Mouse (Mus musculus): ENCODE results near the gene E130218I03Rik. TPM values are rescaled to one million over a fixed set of nuclear protein-coding genes. Genes with fewer than 3 reads are reported as not detected.

Gene E130218I03Rik
- polyA plus RNA-seq, 1 experiment, result not detected

- no peak overlapping the region for H3K4me3 ChIP-seq (ENCODE audit: insufficient read depth, low read depth, low read length)
- H3K4me1 ChIP-seq (ENCODE audit: control insufficient read depth, insufficient read depth, insufficient read length, low read length), result peaks cover 2% of the 10 kb centered on the region; the same call in 1 of the 2 replicates
- no peak overlapping the region for H3K27ac ChIP-seq (replicated peaks; ENCODE audit: low read depth, low read length)
Measured at GRCm38 (mm10) chr4:134292067-134292466, 48.6 kb downstream of the E130218I03Rik start.

GRCm38 (mm10) chr4:134293061-134293691 lies 49.7 kb downstream of the E130218I03Rik start:
- H3K4me1 ChIP-seq (ENCODE audit: control insufficient read depth, insufficient read depth, insufficient read length, low read length), result peaks cover 2% of the 10 kb centered on the region; the same call in 1 of the 2 replicates
- H3K4me3 ChIP-seq (ENCODE audit: insufficient read depth, low read depth, low read length), result no peak overlapping the region
- no peak overlapping the region for H3K27ac ChIP-seq (replicated peaks; ENCODE audit: low read depth, low read length)

GRCm38 (mm10) chr4:134293692-134294163 lies 50.3 kb downstream of the E130218I03Rik start:
- no peak overlapping the region for H3K4me3 ChIP-seq (ENCODE audit: insufficient read depth, low read depth, low read length)
- no peak overlapping the region for H3K27ac ChIP-seq (replicated peaks; ENCODE audit: low read depth, low read length)
- no peaks in the 10 kb centered on the region for H3K4me1 ChIP-seq (ENCODE audit: control insufficient read depth, insufficient read depth, insufficient read length, low read length)

Other genes with a start within 250 kb of the E130218I03Rik start
- gene Dhdds, start 242.7 kb upstream of the E130218I03Rik start, polyA plus RNA-seq (2012; ENCODE audit: insufficient read depth, insufficient read length, missing spikeins), result 17.2 and 19.6 TPM in 2 replicates
- gene Lin28a, start 224.8 kb upstream of the E130218I03Rik start, polyA plus RNA-seq (2012; ENCODE audit: insufficient read depth, insufficient read length, missing spikeins), result not detected in 2 replicates
- gene Zfp683, start 189.8 kb upstream of the E130218I03Rik start, polyA plus RNA-seq (2012; ENCODE audit: insufficient read depth, insufficient read length, missing spikeins), result not detected in 2 replicates
- gene Crybg2, start 182.8 kb upstream of the E130218I03Rik start, polyA plus RNA-seq (2012; ENCODE audit: insufficient read depth, insufficient read length, missing spikeins), result not detected in 2 replicates
- 14.0 and 16.8 TPM in 2 replicates for gene Cd52, start 148.6 kb upstream of the E130218I03Rik start, polyA plus RNA-seq (2012; ENCODE audit: insufficient read depth, insufficient read length, missing spikeins)
- 2.1 TPM in 1 of 2 replicates, not detected in the other for gene Ubxn11, start 141.1 kb upstream of the E130218I03Rik start, polyA plus RNA-seq (2012; ENCODE audit: insufficient read depth, insufficient read length, missing spikeins)
- 39.0 and 44.7 TPM in 2 replicates for gene Sh3bgrl3, start 114.9 kb upstream of the E130218I03Rik start, polyA plus RNA-seq (2012; ENCODE audit: insufficient read depth, insufficient read length, missing spikeins)
- 4.9 and 10.0 TPM in 2 replicates for gene Cep85, start 56.5 kb upstream of the E130218I03Rik start, polyA plus RNA-seq (2012; ENCODE audit: insufficient read depth, insufficient read length, missing spikeins)
- not detected in 2 replicates for gene Gm7534, start 40.7 kb upstream of the E130218I03Rik start, polyA plus RNA-seq (2012; ENCODE audit: insufficient read depth, insufficient read length, missing spikeins)
- not detected in 2 replicates for gene Catsper4, start 16.3 kb upstream of the E130218I03Rik start, polyA plus RNA-seq (2012; ENCODE audit: insufficient read depth, insufficient read length, missing spikeins)
- gene Cnksr1, start 5.3 kb upstream of the E130218I03Rik start, polyA plus RNA-seq (2012; ENCODE audit: insufficient read depth, insufficient read length, missing spikeins), result 0.63 TPM in 1 of 2 replicates, not detected in the other
- 2.8 and 3.1 TPM in 2 replicates for gene Zfp593, start 1.9 kb downstream of the E130218I03Rik start, polyA plus RNA-seq (2012; ENCODE audit: insufficient read depth, insufficient read length, missing spikeins)
- gene Gm30191, start 3.3 kb downstream of the E130218I03Rik start, polyA plus RNA-seq (2012; ENCODE audit: insufficient read depth, insufficient read length, missing spikeins), result not detected in 2 replicates
- gene Grrp1, start 10.4 kb downstream of the E130218I03Rik start, polyA plus RNA-seq (2012; ENCODE audit: insufficient read depth, insufficient read length, missing spikeins), result 2.5 and 2.8 TPM in 2 replicates
- 5.0 and 7.8 TPM in 2 replicates for gene Pdik1l, start 44.2 kb downstream of the E130218I03Rik start, polyA plus RNA-seq (2012; ENCODE audit: insufficient read depth, insufficient read length, missing spikeins)
- gene Trim63, start 71.5 kb downstream of the E130218I03Rik start, polyA plus RNA-seq (2012; ENCODE audit: insufficient read depth, insufficient read length, missing spikeins), result 1.2 and 2.4 TPM in 2 replicates
- not detected in 2 replicates for gene Slc30a2, start 99.5 kb downstream of the E130218I03Rik start, polyA plus RNA-seq (2012; ENCODE audit: insufficient read depth, insufficient read length, missing spikeins)
- gene Extl1, start 140.2 kb downstream of the E130218I03Rik start, polyA plus RNA-seq (2012; ENCODE audit: insufficient read depth, insufficient read length, missing spikeins), result 0.52 and 1.0 TPM in 2 replicates
- gene Pafah2, start 152.7 kb downstream of the E130218I03Rik start, polyA plus RNA-seq (2012; ENCODE audit: insufficient read depth, insufficient read length, missing spikeins), result 12.3 and 17.4 TPM in 2 replicates
- gene Stmn1, start 224.7 kb downstream of the E130218I03Rik start, polyA plus RNA-seq (2012; ENCODE audit: insufficient read depth, insufficient read length, missing spikeins), result 3.3 and 8.3 TPM in 2 replicates

Data from brown adipose tissue, adult 24 weeks (tissue).